Mouse (Mus musculus) kidney, adult 2 months (tissue): ENCODE measurements around the gene Meltf.

ENCODE experiments used
- CTCF ChIP-seq: fragments of 200-500 bp; conservative IDR thresholded peaks from 2 replicates; pipeline ENCODE4 v1.5.1; 2011; ENCODE audit warnings: low read depth, mild to moderate bottlenecking, control low read depth, low read length, moderate library complexity, mixed read lengths; ENCODE audit not compliant: insufficient read depth, insufficient read length
- POLR2A ChIP-seq: fragments of 200-500 bp; IDR thresholded peaks from one replicate; pipeline ENCODE4 v1.6.1; 2011; ENCODE audit warnings: low read depth, low read length, control low read depth

- no peak for TF ChIP-seq CTCF
- TF ChIP-seq POLR2A = no peak
Observed at GRCm38 (mm10) chr16:31936568-31936967, 58.0 kb downstream of the Meltf start.
